Mouse (Mus musculus) ES-E14 (cell line): Measurements from ENCODE around the gene Nme4.

Experiments used
- CHD2 ChIP-seq: IDR thresholded peaks from 2 replicates; pipeline ENCODE4 v1.6.1; 2014; ENCODE audit warnings: mild to moderate bottlenecking, low read depth, low read length, inconsistent platforms
- HCFC1 ChIP-seq: IDR thresholded peaks from 2 replicates; pipeline ENCODE4 v1.6.1; 2012; ENCODE audit warnings: low read length, inconsistent platforms, borderline replicate concordance; ENCODE audit not compliant: insufficient read depth
- ZC3H11A ChIP-seq: IDR thresholded peaks from 2 replicates; pipeline ENCODE4 v1.6.1; 2012; ENCODE audit warnings: low read depth, mild to moderate bottlenecking, inconsistent platforms, low read length, borderline replicate concordance

- TF ChIP-seq ZC3H11A (no peak), HCFC1 (no peak), CHD2 (no peak)
These were observed 36.8 kb upstream of the Nme4 start for GRCm38 (mm10) chr17:26131856-26132853.
